Mouse (Mus musculus) left cerebral cortex, postnatal 10 days (tissue): ENCODE data around the gene Sez6l. TPM values are rescaled to one million over a fixed set of nuclear protein-coding genes. Genes with fewer than 3 reads are reported as not detected.
A peak's percentile ranks its signal among the peaks of the same experiment; 100 is the strongest.

ENCODE experiments used
- DNase-seq, 2 experiments: peaks; one replicate each; pipeline ENCODE4 v3.0.0; 2021 to 2022; ENCODE audit warnings: low spot score in 2 of 2, mixed read lengths in 1 of 2; ENCODE audit errors: extremely low spot score in 1 of 2
- intact Hi-C: fragments of 180-260 bp; cut with DNase I; formaldehyde crosslinking; loops from one replicate; pipeline ENCODE4 v1.15.1; 2025
- total RNA-seq, 2 experiments: library from RNA; stranded (reverse); gene quantifications; 2 replicates each; pipeline ENCODE4 v1.2.3; 2021

Gene Sez6l
- total RNA-seq, 2 experiments from 2014 or later = 158 to 163 TPM

DNA sequence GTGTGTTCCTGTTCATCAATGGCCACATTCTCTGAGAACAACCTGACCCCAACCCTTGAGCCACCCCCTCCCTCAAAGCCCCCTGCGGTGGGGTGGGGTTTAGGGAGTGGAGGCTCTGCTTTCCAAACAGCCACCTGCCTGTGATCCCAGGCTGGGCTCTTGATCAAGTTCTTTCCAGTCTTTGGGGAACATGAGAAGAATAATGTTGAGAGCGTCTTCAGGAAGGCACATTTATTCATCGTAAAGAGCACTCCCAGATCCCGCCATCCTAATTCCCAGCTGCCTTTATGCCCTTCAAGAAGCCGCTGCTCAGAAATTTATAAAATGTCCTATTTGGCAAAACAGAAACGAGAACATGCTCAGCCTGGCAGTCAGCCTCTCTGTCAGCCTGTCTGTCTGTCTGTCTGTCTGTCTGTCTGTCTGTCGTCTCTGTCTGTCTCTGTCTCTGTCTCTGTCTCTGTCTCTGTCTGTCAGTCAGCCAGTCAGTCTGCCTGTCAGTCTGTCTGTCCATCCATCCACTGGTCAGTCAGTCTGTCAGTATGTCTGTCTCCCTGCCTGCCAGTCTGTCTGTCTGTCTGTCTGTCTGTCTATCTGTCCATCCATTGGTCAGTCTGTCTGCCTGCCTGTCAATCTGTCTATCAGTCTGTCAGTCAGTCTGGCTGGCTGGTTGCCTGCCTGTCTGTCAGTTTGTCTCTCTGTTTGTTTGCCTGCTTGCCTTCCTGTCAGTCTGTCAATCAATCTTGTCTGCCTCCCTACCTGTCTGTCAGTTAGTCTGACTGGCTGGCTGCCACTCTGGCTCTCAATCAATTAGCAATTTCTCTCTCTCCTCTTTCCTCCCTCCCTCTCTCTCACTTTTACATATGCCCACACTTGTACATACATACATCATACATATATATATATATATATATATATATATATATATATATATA, 19.0 kb upstream of the Sez6l start:
- intact Hi-C loops = no loop called here
- no peak for DNase-seq

DNA sequence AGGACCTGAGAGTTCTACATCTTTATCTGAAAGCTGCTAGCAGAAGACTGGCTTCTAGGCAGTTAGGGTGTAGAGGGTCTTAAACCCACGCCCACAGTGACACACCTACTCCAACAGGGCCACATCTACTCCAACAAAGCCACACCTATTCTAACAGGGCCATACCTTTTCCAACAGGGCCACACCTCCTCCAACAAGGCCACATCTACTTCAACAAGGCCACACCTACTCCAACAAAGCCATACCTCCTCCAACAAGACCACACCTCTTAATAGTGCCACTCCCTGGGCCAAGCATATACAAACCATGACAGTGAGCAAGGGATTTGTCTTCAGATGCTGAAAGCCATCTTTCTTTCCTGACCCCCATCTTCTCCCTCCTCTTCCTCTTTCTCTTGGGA, 14.7 kb upstream of the Sez6l start:
- no peak for DNase-seq
- intact Hi-C loops = no loop called here

DNA sequence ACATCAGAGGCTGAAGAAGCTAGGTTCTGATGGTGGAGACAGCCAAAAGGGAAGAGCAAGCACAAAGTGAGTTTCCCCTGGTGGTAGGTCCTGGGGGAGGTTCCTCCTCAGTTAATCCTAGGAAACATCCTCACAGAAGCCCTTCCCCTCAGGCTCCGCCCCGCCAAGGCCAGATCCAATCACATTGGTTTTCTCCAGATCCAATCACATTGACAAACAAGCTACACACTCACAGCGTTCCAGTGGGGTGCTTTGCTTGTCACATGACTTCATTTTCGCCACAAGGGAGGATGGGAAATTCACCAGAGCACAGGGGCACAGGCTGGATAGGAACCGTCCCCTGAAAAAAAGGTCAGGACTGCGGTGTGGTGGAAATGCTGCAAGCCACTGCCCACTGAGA, 9.1 kb upstream of the Sez6l start:
- intact Hi-C loops = no loop called here
- DNase-seq = no peak

DNA sequence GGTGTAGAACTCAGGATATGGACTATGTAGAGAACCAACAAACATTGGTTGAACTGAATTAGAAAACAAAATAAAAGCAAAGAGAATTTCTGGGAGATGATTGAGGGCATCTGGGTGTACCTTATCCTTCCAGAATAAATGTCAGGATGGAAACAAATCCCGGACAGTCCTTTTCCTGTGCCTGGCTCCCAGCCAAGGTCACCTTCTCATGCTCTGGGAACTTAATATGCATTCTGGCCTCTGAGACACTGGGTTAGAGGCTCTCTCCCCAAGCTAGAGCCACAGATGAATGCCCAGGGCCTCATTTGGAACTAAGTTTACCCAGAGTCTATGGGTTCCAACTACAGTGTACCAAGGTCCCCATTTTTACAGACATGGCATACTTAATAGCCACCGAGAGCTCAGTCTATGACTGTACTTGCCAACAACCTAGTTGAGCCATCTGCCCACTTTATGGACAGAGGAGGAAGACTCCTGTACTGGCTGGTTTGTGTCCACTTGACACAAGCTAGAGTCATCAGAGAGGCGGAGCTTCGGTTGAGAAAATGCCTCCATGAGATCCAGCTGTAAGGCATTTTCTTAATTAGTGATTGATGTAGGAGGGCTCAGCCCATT, 7.3 kb upstream of the Sez6l start:
- intact Hi-C loops = no loop called here
- no peak for DNase-seq

DNA sequence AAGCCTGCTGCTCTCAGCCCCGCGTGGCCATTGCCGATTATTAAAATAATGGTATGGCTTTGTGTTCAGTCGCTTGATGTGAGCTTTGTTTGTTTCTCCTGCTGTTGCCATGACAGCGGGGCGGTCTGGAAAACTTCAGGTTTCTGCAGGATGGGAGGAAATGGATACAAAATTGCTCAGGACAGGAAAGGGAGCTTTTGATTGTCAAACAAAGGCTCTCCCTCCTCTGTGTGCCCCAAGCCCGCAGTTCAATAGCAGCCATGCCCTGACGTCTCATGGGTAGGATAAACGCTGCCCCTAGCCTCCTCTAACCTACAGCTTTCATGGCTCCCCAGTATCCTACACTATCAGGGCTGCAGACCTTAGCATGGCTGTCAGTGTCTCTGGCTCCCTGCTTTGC, 6.3 kb upstream of the Sez6l start:
- DNase-seq = no peak
- intact Hi-C loops = no loop called here

DNA sequence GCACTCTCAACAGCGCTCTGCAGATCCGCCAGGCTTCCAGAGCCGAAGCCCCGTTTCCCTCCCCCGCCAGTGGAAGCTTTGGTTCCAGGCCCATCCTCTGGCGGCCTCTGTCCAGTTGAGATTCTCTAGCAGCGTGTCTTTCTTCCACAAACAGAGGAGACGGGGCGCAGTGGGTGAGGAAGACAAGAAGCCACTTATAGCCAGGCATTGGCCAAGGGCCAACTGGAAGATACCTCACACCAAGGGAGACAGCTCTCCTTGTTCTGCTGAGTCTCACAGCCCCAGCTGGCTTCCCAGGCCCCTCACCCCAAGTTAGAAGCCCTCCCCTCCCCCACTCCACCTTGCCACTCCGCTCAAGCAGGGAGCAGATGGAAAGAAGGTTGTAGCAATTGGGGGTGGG, 765 bp upstream of the Sez6l start:
- intact Hi-C loops = loop anchor here (5.0 to 10.0 kb wide), 4 partner anchors 65 to 477 kb away; no protein-coding TSS in a partner anchor
- peak; percentile 80 to 89 for DNase-seq

DNA sequence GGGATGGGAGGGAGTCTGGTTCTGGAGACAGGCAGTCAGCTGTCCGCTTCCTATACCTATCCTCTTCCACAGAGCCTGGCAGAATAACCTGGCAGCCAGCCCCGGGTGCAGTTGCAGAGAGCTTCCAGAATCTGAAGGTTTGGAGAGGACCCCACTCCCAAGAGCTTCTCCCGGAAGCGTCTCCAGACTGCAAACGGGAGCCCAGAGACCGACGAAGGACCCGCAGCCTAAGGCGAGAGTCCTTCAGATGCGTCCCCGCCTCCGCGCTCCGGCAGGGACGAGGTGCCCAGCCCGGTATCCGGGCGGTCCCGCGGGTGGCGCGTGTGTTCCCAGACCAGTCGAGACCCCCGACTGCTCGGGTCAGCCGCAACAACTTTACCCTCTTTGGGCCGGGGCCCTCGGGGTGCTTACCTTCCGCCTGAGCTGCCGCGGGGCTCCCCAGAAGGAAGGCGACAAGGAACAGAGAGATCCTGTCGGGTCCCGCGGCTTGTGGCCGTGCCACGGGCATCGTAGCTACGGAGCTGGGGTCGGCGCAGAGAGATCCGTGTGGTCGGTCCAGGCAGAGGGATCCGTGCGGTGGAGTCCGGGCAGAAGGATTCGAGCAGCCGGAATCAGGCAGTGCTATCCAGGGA, 508 bp downstream of the Sez6l start:
- intact Hi-C loops = loop anchor here (5.0 to 10.0 kb wide), 4 partner anchors 66 to 478 kb away; no protein-coding TSS in a partner anchor
- DNase-seq = peak; percentile 53 to 76

DNA sequence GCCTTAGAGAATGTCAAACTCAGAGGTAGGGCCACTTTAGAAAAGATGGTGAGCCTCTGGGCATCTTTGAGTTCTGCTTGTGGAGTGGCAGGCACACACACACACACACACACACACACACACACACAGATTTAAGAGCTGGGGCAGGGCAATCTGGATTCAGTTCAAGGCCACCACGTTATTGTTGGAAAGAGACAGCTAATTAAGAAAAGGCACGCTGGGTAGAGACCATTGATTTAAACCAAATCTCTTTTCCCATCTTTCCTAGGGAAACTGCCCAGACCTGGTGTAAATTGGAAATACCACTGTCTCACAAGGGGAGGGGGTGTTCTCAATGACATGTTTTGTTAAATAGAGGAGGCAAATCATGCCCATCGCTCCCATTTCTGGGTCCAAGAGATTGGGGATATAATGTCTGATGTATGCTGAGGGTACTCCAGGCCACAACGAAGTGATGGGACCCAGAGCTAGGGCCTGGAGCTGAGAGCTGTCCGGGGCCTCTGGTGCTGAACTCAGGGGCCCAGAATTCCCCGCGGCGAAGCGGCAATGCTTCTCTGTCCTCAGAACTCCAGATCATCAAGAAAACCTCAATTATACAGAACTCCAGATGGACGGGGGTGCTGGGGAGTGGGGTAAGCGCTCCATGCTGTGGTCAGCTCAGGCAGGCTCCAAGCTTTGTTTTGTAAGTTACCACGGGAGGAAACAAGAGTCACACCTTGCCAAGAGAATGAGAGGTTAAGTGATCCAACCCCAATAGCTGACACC, 1.7 kb downstream of the Sez6l start:
- intact Hi-C loops = loop anchor here (5.0 to 10.0 kb wide), 4 partner anchors 67 to 479 kb away; no protein-coding TSS in a partner anchor
- peak in 1 of 2 experiments; percentile 51 for DNase-seq

DNA sequence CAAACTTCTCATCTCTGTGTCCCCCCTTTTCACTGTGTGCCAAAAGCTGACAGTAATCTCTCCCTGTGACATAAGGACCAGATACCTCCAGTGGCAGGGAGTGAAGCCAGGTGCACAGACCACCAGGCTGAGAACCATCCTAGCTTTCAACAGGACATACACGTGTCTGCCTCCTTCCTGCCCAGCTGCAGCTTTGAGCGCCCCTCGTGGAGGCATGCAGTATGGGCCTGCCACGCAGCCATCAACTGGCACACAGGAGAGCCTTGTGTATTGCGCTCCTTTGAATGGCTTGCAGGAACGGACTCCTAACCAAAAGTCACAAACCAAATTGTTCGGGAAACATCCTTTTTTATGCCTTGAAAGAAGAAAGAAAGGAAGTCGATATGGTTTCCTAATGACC, 3.1 kb downstream of the Sez6l start:
- peak; percentile 79 to 85 for DNase-seq
- intact Hi-C loops = loop anchor here (5.0 to 10.0 kb wide), 2 partner anchors 107 to 481 kb away; no protein-coding TSS in a partner anchor

DNA sequence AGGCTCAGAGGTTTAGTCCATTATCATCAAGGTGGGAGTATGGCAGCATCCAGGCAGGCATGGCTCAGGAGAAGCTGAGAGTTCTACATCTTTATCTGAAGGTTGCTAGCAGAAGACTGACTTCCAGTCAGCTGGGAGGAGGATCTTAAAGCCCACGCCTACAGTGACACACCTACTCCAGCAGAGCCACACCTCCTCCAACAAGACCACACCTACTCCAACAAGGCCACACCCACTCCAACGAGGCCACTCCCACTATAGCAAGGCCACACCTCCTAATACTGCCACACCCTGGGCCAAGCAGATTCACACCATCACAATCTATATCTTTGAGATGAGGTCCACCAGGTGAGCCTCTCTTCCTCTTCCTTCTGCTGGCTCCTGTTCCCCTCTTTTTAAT, 4.8 kb downstream of the Sez6l start:
- intact Hi-C loops = loop anchor here (5.0 to 10.0 kb wide), 2 partner anchors 105 to 483 kb away; no protein-coding TSS in a partner anchor

DNA sequence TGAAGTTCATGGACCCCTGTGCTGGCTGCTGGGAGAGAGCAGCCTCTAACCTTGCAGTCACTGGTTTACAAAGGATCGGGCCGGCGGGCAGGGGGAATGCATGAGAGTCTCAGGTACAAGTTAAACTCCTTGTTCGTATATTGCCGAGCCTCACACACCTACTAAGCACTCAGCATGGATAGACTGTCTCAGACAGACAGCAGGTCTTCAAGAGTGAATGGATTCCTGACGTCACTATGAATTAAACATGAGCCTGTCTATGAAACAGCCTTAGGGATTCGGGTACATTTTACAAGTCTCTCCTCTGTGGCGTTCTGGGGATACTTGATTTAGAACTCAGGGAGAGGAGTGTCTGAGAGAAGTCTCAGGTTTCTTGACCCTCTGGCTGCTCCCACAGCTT, 11.5 kb downstream of the Sez6l start:
- intact Hi-C loops = no loop called here
- DNase-seq = no peak

More for the DNA sequence above, 4.8 kb downstream of the Sez6l start:
- DNase-seq = no peak

DNA sequence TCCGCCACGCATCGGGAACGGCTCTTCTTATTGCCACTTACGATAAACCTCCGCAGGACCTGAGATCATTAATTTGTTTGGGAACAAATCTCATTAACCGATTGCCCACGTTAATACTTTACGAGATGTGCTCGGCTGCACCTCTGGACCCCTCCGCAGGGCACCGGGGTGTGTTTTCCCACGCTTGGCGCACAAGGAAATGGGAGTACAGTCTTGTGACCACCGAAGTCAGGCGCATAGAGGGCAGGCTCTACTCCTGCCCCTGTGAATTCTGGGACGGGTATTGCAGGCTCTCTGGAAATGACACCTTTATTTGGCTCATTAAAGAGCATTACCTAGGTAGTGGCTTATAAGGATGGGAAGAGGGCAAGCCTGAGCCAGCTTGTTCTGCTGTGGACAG, 11.9 kb downstream of the Sez6l start:
- DNase-seq = no peak
- intact Hi-C loops = no loop called here

DNA sequence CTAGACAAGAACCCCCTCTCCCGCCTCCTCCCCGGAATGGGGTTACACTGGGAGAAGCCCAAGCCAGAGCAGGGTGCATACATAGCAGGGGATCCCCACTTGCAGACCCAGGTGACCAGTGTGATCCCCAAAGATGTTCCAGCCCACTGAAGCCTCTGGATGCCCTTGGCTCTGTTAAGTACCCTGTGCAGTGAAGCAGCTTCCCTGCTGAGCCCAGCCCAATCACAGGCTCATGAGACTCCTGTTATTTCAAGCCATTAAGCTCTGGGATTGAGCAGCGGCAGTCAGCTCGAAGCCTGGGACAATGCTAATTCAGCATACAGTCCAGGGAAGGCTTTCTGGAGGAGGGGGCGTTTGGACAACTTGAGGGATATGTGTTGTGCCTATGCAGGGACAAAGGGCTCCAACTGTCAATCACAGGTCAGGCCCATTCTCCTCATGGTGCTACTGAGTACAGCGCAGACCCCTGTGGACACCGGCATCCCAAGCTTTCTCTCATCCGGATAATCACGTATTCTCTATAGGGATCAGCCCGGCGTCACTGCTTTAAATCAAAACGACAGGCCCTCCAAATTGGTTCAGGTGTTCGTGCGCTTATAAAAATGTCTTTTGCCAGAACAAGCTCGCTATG, 16.0 kb downstream of the Sez6l start:
- no peak for DNase-seq
- intact Hi-C loops = no loop called here

DNA sequence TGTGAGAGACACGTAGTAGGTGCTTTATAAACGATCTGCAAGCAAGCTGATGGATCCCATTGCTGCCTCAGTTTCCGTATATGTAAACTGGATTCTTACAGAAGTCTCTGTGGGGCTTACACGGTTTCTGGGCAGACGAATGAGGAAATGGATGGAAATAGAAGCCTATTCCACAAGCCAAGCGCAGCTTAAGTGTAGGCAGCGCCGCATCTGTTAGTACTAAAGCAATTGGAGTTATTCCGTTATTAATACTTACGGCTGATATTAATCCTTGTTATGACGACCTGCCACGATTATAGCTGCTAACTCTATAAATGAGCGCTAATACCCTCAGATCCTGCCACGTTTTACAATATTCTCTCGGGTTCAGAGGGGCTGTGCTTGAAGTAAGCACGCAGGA, 16.8 kb downstream of the Sez6l start:
- no peak for DNase-seq
- intact Hi-C loops = no loop called here

DNA sequence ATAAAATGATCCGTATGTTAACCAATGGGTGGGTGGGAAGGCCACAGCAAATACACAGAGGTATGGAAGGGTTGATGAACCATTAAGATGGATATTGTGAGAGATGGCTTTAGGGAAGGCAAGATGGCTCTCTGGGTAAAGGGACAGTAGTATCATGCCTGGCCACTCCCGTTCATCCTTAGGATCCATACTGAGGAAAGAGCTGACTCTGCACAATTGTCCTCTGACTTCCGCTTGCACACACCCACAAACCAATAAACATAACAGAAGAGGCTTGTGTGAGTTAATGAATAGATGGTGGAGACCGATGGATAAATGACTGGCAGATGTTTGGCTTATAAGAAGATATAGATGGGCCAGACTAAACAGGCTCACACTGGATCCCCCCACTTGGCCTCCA, 19.6 kb downstream of the Sez6l start:
- DNase-seq = no peak
- intact Hi-C loops = no loop called here

DNA sequence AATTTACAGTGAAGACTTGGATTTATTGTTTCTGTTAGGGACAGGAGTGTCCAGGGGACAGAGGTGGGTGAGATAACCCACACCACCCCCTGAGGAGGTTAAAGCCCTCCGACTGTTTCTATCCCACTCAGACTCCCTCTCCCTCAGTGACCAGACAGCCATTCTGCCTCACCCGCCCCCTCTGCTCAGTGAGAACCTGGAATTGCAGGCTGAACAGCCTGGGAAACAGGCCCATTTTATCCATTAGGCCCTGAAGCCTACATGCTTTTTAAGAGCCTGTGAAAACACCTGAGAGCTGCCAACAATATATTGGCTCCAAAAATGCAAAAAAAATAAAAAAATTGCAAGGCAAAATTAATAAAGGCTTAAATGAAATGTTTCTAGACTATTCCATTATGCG, 20.3 kb downstream of the Sez6l start:
- intact Hi-C loops = no loop called here
- DNase-seq = no peak

DNA sequence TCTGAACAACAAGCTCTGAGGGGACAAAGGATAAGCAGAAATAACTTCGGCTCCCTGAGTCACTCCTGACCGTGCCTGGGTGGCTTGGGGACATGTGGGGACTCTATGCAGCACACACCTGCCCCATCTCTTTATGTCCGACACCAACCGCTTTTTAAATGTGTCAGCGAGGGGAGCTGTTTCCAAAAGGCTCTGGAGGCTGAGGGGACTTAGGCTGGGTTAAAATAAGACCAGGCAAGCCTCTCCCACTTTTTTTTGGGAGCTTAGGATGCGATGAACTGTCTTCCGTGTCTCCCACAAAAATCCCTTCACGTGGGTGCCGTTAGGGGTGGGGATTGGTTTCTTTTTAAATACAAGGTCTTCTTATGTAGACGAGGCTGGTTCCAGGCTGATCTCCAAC, 22.5 kb downstream of the Sez6l start:
- intact Hi-C loops = no loop called here
- DNase-seq = no peak

DNA sequence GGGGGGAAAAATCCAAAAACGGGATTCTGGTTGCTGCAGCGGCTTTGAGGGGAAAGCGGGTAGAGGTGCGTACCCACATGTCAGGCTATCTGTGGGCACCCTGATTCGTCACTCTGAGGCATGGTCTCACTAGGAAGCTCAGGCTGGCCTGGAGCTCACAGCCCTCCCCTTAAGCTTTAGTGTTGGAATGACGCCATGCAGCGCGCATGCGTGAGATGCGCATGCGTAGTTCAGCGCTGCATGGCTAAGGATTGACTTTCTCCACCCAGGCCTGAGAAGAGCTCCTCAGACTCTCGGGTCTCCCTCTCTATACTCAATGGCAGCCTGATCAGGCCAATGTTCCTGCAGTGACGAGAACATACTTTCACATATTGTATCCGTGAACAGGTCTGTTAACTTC, 24.2 kb downstream of the Sez6l start:
- no peak for DNase-seq
- intact Hi-C loops = no loop called here
